Comparison of ENCODE assay signal across 27 mouse cellular contexts in genomic region chr12:33053746-33054145, GRCm38 (mm10). TPM values are rescaled to one million over a fixed set of nuclear protein-coding genes. Genes with fewer than 3 reads are reported as not detected.
A peak's percentile ranks its signal among the peaks of the same experiment; 100 is the strongest.
DNase-seq lines count a peak whose midpoint lies in the region; ATAC-seq and TF ChIP-seq lines count a peak whose summit lies in the region.
"Had no signal": no experiment of that assay in that cellular context is flagged by ENCODE, and none has a peak within 500 bp of the region (broad histone marks: within the 10 kb centered on the region; RNA-seq: fewer than 3 reads in every experiment).

No protein-coding gene starts in this region.

- peak; percentile 13 to 35 for DNase-seq in adrenal gland, adult (ENCODE audit: inconsistent age in 2 of 2, low spot score in 1 of 2)
- no peak for DNase-seq in adrenal gland, adult 18-20 months (ENCODE audit: low spot score in 2 of 2)
- no peak for DNase-seq in midbrain, embryonic 10.5 days (ENCODE audit: low spot score)
- DNase-seq in midbrain, postnatal 0 days (ENCODE audit: low spot score) = no peak
- peak; percentile 81 for DNase-seq in R1 (ENCODE audit: low read depth, low spot score)
- DNase-seq in heart, postnatal 4 days = no peak
- DNase-seq: adrenal gland, adult 8-10 months; adrenal gland, postnatal 25 days; cerebellum, adult 11-12 months; cerebellum, adult 8-10 months; cerebellum, postnatal 36 days; embryo, embryonic 11 days; gastrocnemius, postnatal 25 days; heart, adult 18-20 months; heart, postnatal 10 days had no signal

- H3K9ac ChIP-seq in midbrain, postnatal 0 days (replicated peaks; ENCODE audit: low read length, poor library complexity, severe bottlenecking) = no peak overlapping the region
- H3K9ac ChIP-seq: embryonic facial prominence, embryonic 13.5 days; forebrain, embryonic 12.5 days; forebrain, embryonic 15.5 days; heart, embryonic 12.5 days; heart, embryonic 15.5 days; hindbrain, embryonic 12.5 days; hindbrain, embryonic 15.5 days had no signal

- 68% methylated on average over 13 of the region's 13 CpGs for WGBS in midbrain, embryonic 10.5 days
- WGBS in midbrain, postnatal 0 days = 73% methylated on average over 13 of the region's 13 CpGs

- H3K4me1 ChIP-seq in midbrain, embryonic 10.5 days = peaks cover 39% of the 10 kb centered on the region
- peaks cover 5% of the 10 kb centered on the region; the same call in 1 of the 2 replicates for H3K4me1 ChIP-seq in midbrain, postnatal 0 days (ENCODE audit: insufficient read depth, low read length)

- H3K27ac ChIP-seq in midbrain, embryonic 10.5 days (replicated peaks) = 0 out of 2 replicates have a peak overlapping the region, but pooled peaks have one; percentile 55
- H3K27ac ChIP-seq in midbrain, postnatal 0 days (ENCODE audit: low read depth, low read length) = no peak overlapping the region
- H3K27ac ChIP-seq: embryonic facial prominence, embryonic 10.5 days; embryonic facial prominence, embryonic 13.5 days; forebrain, embryonic 12.5 days; forebrain, embryonic 15.5 days; heart, embryonic 15.5 days; hindbrain, embryonic 12.5 days; hindbrain, embryonic 15.5 days had no signal

- no peaks in the 10 kb centered on the region for H3K9me3 ChIP-seq in midbrain, embryonic 10.5 days (replicated peaks)
- no peaks in the 10 kb centered on the region for H3K9me3 ChIP-seq in midbrain, postnatal 0 days (ENCODE audit: low read length)
- H3K9me3 ChIP-seq: embryonic facial prominence, embryonic 10.5 days; embryonic facial prominence, embryonic 13.5 days; forebrain, embryonic 12.5 days; forebrain, embryonic 15.5 days; heart, embryonic 15.5 days; hindbrain, embryonic 12.5 days; hindbrain, embryonic 15.5 days had no signal

- ATAC-seq in midbrain, postnatal 0 days (ENCODE audit: low FRiP score) = no peak
- ATAC-seq: forebrain, embryonic 15.5 days had no signal

- no peak for TF ChIP-seq CTCF in midbrain, postnatal 0 days (IDR thresholded peaks at IDR 0.05)

- H3K4me2 ChIP-seq in midbrain, postnatal 0 days (ENCODE audit: low read depth, low read length, poor library complexity, severe bottlenecking) = no peak overlapping the region
- H3K4me2 ChIP-seq: embryonic facial prominence, embryonic 13.5 days; forebrain, embryonic 12.5 days; forebrain, embryonic 15.5 days; heart, embryonic 12.5 days; heart, embryonic 15.5 days; hindbrain, embryonic 12.5 days; hindbrain, embryonic 15.5 days had no signal

- no peak overlapping the region for H3K4me3 ChIP-seq in midbrain, embryonic 10.5 days
- H3K4me3 ChIP-seq in midbrain, postnatal 0 days (ENCODE audit: low read depth, low read length) = no peak overlapping the region
- H3K4me3 ChIP-seq: embryonic facial prominence, embryonic 10.5 days; embryonic facial prominence, embryonic 13.5 days; erythroblast, embryonic 14.5 days; forebrain, embryonic 12.5 days; forebrain, embryonic 15.5 days; heart, embryonic 12.5 days; heart, embryonic 15.5 days; hindbrain, embryonic 12.5 days; hindbrain, embryonic 15.5 days had no signal

- no peaks in the 10 kb centered on the region for H3K36me3 ChIP-seq in midbrain, embryonic 10.5 days
- no peaks in the 10 kb centered on the region for H3K36me3 ChIP-seq in midbrain, postnatal 0 days (ENCODE audit: insufficient read depth, low read length)
- H3K36me3 ChIP-seq: embryonic facial prominence, embryonic 10.5 days; embryonic facial prominence, embryonic 13.5 days; forebrain, embryonic 12.5 days; forebrain, embryonic 15.5 days; heart, embryonic 12.5 days; heart, embryonic 15.5 days; hindbrain, embryonic 12.5 days; hindbrain, embryonic 15.5 days had no signal

- H3K27me3 ChIP-seq in midbrain, embryonic 10.5 days (ENCODE audit: low read depth, poor library complexity, severe bottlenecking) = no peaks in the 10 kb centered on the region; the same call in none of the 2 replicates
- H3K27me3 ChIP-seq in midbrain, postnatal 0 days (ENCODE audit: insufficient read depth, low read length) = no peaks in the 10 kb centered on the region
- H3K27me3 ChIP-seq: embryonic facial prominence, embryonic 13.5 days; forebrain, embryonic 15.5 days; heart, embryonic 12.5 days; heart, embryonic 15.5 days; hindbrain, embryonic 15.5 days had no signal

RNA-seq across cellular contexts. Expression of gene Cdhr3, which starts 38.9 kb away (rescaled TPM):
- total RNA-seq in adrenal gland, adult 18-20 months (2021) = not detected
- not detected in 2 replicates for polyA plus RNA-seq in midbrain, embryonic 10.5 days (2016; fragmentation: Nextera tagmentation; extraction: Ambion mirVana)
- total RNA-seq in midbrain, postnatal 0 days (2014; rRNA removed) = 0.42 and 0.55 TPM in 2 replicates
- 0.72 and 1.0 TPM in 2 replicates for polyA plus RNA-seq in midbrain, postnatal 0 days (2015; fragmentation: Nextera tagmentation; extraction: Ambion mirVana)
- not detected for total RNA-seq in heart, postnatal 4 days (2021)
- total RNA-seq: adrenal gland, postnatal 25 days; hematopoietic stem cell, adult 5-6 weeks; MEL had no signal
- polyA plus RNA-seq: embryonic facial prominence, embryonic 10.5 days; embryonic facial prominence, embryonic 13.5 days; erythroblast, embryonic 14.5 days; intestine, embryonic 14.5 days had no signal

Comparison
In these comparisons a context has a peak if more than half of its experiments do, and no peak if none do; other contexts are left out.
1. DNase-seq: peak in adrenal gland, adult (2 of 2) and R1 (single experiment); none in adrenal gland, adult 18-20 months (0 of 2), midbrain, embryonic 10.5 days (single experiment), midbrain, postnatal 0 days (single experiment) and heart, postnatal 4 days (single experiment).